Mouse (Mus musculus): ENCODE measurements around the gene Secisbp2. TPM values are rescaled to one million over a fixed set of nuclear protein-coding genes. Genes with fewer than 3 reads are reported as not detected.
"Not testable (repeated sequence)": the region's sequence is repeated elsewhere in the genome, so short reads cannot be mapped to it uniquely, and the experiment has no call there.

Gene Secisbp2
- polyA plus RNA-seq, 1 experiment from 2014 or later = 32.0 TPM

- Histone ChIP-seq H3K4me3 (peak overlapping the region; percentile 81), H3K4me2 (peak overlapping the region; percentile 94), H3K9me3 (no peaks in the 10 kb centered on the region), H3K27me3 (no peaks in the 10 kb centered on the region), H3K4me1 (replicated peaks) (peaks cover 18% of the 10 kb centered on the region), H3K9ac (peak overlapping the region; percentile 52), H3K27ac (replicated peaks) (no peak overlapping the region), H3K36me3 (no peaks in the 10 kb centered on the region)
- no peak for ATAC-seq (ENCODE audit: low FRiP score, low read depth)
- 0% methylated on average over 7 of the region's 7 CpGs for WGBS
Measured at GRCm38 (mm10) chr13:51645872-51646271, 5.6 kb upstream of the Secisbp2 start.

GRCm38 (mm10) chr13:51646362-51647027 is 5.0 kb upstream of the Secisbp2 start:
- no peak for ATAC-seq (ENCODE audit: low FRiP score, low read depth)
- Histone ChIP-seq H3K27me3 (no peaks in the 10 kb centered on the region), H3K4me3 (peak overlapping the region; percentile 81), H3K9ac (no peak overlapping the region), H3K9me3 (no peaks in the 10 kb centered on the region), H3K4me1 (replicated peaks) (peaks cover 21% of the 10 kb centered on the region), H3K4me2 (peak overlapping the region; percentile 94), H3K27ac (replicated peaks) (no peak overlapping the region), H3K36me3 (no peaks in the 10 kb centered on the region)
- WGBS = 27% methylated on average over 3 of the region's 3 CpGs

DNA sequence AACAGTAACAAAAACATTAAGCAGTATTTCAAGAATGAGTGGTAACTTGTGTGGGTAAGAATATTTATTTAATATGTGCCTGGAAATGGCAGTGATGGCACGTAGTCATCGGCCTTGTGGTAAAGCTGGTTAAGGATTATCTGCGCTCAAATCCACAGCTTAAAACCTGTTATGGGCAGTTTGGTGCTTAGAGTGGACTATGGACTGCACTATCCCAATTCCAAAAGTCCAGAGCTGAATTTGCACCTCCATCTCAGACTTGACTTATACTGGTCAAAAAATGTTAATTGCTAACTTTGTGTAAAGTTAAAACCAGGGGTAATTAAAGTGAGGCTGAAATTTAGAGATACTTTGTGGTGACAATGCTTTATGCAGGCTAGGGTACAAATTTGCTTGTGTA is 3.7 kb upstream of the Secisbp2 start:
- Histone ChIP-seq H3K4me3 (no peak overlapping the region), H3K36me3 (no peaks in the 10 kb centered on the region), H3K4me1 (replicated peaks) (peaks cover 31% of the 10 kb centered on the region), H3K4me2 (no peak overlapping the region), H3K27me3 (no peaks in the 10 kb centered on the region), H3K9ac (no peak overlapping the region), H3K27ac (replicated peaks) (no peak overlapping the region), H3K9me3 (no peaks in the 10 kb centered on the region)
- 93% methylated on average over 3 of the region's 3 CpGs for WGBS
- ATAC-seq (ENCODE audit: low FRiP score, low read depth) = no peak

DNA sequence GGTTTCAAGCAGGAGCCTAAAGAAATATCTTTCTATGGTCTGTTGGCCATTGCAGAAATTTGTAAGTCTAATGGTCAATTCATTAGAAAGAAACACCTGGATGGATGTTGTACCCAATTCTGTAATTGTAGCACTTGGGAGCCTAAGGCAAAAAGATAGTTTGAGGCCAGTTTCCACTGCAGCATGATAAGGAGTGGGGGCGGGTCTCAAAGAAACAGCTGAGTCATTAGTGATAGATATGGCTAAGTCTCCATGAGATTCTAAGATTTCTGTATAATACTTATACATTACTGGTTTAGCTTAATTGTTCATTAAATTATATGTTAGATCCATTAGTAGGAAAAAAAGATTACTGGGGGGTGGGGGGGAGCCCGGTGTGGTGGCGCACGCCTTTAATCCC is 3.3 kb upstream of the Secisbp2 start:
- H3K36me3 ChIP-seq = no peaks in the 10 kb centered on the region
- no peak for ATAC-seq (ENCODE audit: low FRiP score, low read depth)
- peaks cover 33% of the 10 kb centered on the region for H3K4me1 ChIP-seq (replicated peaks)
- no peak overlapping the region for H3K9ac ChIP-seq
- H3K4me3 ChIP-seq = no peak overlapping the region
- H3K27ac ChIP-seq (replicated peaks) = no peak overlapping the region
- no peak overlapping the region for H3K4me2 ChIP-seq
- H3K9me3 ChIP-seq = no peaks in the 10 kb centered on the region
- 93% methylated on average over 4 of the region's 4 CpGs for WGBS
- no peaks in the 10 kb centered on the region for H3K27me3 ChIP-seq

DNA sequence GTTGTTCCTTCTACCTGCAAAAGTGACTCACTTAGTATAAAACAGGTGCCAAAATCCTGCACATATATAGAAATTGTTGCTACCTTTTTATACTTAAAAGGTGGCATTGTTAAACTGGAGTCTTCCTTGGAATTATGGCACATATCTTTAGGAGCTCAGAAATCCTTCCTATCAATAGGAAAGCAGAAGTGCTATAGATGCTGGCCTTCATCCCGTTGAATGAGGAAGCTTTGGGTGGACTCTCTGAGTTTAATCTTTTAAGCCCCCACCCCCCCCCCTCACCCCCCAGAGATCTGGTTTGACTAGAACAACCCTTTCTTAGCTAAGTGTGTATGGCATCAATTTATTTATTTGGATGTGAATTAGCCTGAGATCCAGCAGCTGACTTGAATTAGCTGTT is 1.8 kb upstream of the Secisbp2 start:
- H3K9ac ChIP-seq = no peak overlapping the region
- peaks cover 5% of the 10 kb centered on the region for H3K36me3 ChIP-seq
- H3K27me3 ChIP-seq = no peaks in the 10 kb centered on the region
- H3K4me3 ChIP-seq = no peak overlapping the region
- H3K27ac ChIP-seq (replicated peaks) = no peak overlapping the region
- no peak overlapping the region for H3K4me2 ChIP-seq
- no peaks in the 10 kb centered on the region for H3K9me3 ChIP-seq
- H3K4me1 ChIP-seq (replicated peaks) = peaks cover 26% of the 10 kb centered on the region
- ATAC-seq (ENCODE audit: low FRiP score, low read depth) = no peak
- WGBS = 65% methylated on average over 1 of the region's 1 CpGs

DNA sequence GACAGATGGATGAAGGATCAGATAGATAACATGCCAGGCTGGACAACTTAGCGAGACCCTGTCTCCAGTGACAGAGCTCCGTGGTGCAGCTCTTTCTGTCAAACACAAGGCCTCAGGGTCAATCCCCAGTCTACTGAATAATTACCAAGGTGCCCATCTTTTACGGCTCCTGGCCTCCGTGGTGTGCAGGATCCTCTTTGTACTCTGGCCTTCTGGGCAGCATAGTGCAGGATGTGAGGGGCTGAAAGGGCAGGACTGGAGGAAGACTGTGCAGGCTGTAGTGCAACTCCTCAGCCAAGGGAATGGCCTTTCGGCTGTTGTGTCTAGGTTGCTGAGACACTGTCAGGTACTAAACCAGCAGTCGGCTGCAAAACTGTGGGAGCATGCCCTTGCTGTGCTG is 1.7 kb downstream of the Secisbp2 start:
- Histone ChIP-seq H3K4me1 (replicated peaks) (peaks cover 18% of the 10 kb centered on the region), H3K4me2 (no peak overlapping the region), H3K9ac (no peak overlapping the region), H3K36me3 (peaks cover 37% of the 10 kb centered on the region), H3K9me3 (no peaks in the 10 kb centered on the region), H3K4me3 (no peak overlapping the region), H3K27ac (replicated peaks) (no peak overlapping the region), H3K27me3 (no peaks in the 10 kb centered on the region)
- 97% methylated on average over 6 of the region's 6 CpGs for WGBS
- ATAC-seq (ENCODE audit: low FRiP score, low read depth) = no peak

- Histone ChIP-seq H3K27ac (replicated peaks) (no peak overlapping the region), H3K4me3 (no peak overlapping the region), H3K27me3 (no peaks in the 10 kb centered on the region), H3K9me3 (no peaks in the 10 kb centered on the region), H3K9ac (no peak overlapping the region), H3K4me1 (replicated peaks) (peaks cover 18% of the 10 kb centered on the region), H3K36me3 (peaks cover 45% of the 10 kb centered on the region), H3K4me2 (no peak overlapping the region)
- 93% methylated on average over 9 of the region's 9 CpGs for WGBS
- ATAC-seq (ENCODE audit: low FRiP score, low read depth) = no peak
Measured at GRCm38 (mm10) chr13:51653961-51654360, 2.5 kb downstream of the Secisbp2 start.

GRCm38 (mm10) chr13:51656516-51657235 is 5.2 kb downstream of the Secisbp2 start:
- no peaks in the 10 kb centered on the region for H3K9me3 ChIP-seq
- no peak overlapping the region for H3K4me2 ChIP-seq
- H3K36me3 ChIP-seq = peaks cover 69% of the 10 kb centered on the region
- no peak overlapping the region for H3K4me3 ChIP-seq
- peaks cover 11% of the 10 kb centered on the region for H3K4me1 ChIP-seq (replicated peaks)
- WGBS = 97% methylated on average over 13 of the region's 13 CpGs
- H3K27me3 ChIP-seq = no peaks in the 10 kb centered on the region
- H3K9ac ChIP-seq = no peak overlapping the region
- H3K27ac ChIP-seq (replicated peaks) = no peak overlapping the region
- no peak for ATAC-seq (ENCODE audit: low FRiP score, low read depth)

- no peaks in the 10 kb centered on the region for H3K4me1 ChIP-seq (replicated peaks)
- no peak overlapping the region for H3K9ac ChIP-seq
- H3K4me3 ChIP-seq = no peak overlapping the region
- ATAC-seq (ENCODE audit: low FRiP score, low read depth) = no peak
- no peaks in the 10 kb centered on the region for H3K9me3 ChIP-seq
- WGBS = 96% methylated on average over 3 of the region's 3 CpGs
- no peak overlapping the region for H3K4me2 ChIP-seq
- H3K36me3 ChIP-seq = peaks cover 81% of the 10 kb centered on the region
- H3K27ac ChIP-seq (replicated peaks) = no peak overlapping the region
- H3K27me3 ChIP-seq = no peaks in the 10 kb centered on the region
Measured at GRCm38 (mm10) chr13:51658094-51658493, 6.6 kb downstream of the Secisbp2 start.

DNA sequence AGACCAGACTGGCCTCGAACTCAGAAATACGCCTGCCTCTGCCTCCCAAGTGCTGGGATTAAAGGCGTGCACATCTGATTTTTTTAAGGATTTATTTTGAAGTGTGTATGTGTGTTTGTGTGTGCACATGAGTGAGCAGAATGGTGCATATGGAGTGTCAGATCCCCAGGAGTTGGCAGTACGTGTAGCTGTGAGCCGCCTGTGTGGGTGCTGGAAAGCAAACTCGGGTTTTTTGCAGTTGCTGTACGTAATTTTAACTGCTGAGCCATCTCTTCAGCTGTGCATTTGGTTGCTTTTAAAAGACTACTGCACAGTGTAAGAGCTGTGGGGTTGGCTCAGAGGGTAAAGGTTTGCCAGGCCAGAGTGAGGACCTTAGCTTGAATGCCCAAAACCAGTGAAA is 8.1 kb downstream of the Secisbp2 start:
- Histone ChIP-seq H3K4me1 (replicated peaks) (no peaks in the 10 kb centered on the region), H3K9ac (no peak overlapping the region), H3K4me2 (no peak overlapping the region), H3K9me3 (no peaks in the 10 kb centered on the region), H3K27me3 (no peaks in the 10 kb centered on the region), H3K27ac (replicated peaks) (no peak overlapping the region), H3K4me3 (no peak overlapping the region), H3K36me3 (peaks cover 85% of the 10 kb centered on the region)
- no peak for ATAC-seq (ENCODE audit: low FRiP score, low read depth)
- 98% methylated on average over 7 of the region's 7 CpGs for WGBS

DNA sequence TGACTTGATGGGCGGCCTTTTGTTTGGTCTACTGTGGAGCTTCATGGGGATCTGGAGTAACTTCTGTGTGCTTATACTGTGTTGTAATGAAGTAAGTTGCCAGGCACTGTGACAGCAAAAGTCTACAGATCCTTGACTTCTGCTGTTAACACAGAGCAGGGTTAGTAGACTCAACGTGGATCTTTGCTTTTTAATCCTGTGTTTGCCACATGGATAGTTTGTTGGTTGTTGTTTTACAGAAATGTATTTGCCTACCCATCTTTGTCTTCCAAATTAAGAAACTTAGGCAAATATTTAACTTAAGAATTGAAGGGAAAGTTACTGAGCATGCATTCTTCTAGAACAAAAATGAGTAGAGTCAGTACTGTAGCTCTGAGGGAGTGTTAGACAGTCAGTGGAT is 12.1 kb downstream of the Secisbp2 start:
- H3K27me3 ChIP-seq = no peaks in the 10 kb centered on the region
- H3K36me3 ChIP-seq = peaks cover 74% of the 10 kb centered on the region
- H3K27ac ChIP-seq (replicated peaks) = no peak overlapping the region
- H3K4me1 ChIP-seq (replicated peaks) = no peaks in the 10 kb centered on the region
- WGBS = 90% methylated on average over 2 of the region's 2 CpGs
- no peaks in the 10 kb centered on the region for H3K9me3 ChIP-seq
- no peak overlapping the region for H3K4me3 ChIP-seq
- no peak overlapping the region for H3K4me2 ChIP-seq
- no peak overlapping the region for H3K9ac ChIP-seq
- ATAC-seq (ENCODE audit: low FRiP score, low read depth) = no peak

- not testable (repeated sequence) for H3K9ac ChIP-seq; H3K4me2 ChIP-seq; H3K4me1 ChIP-seq (replicated peaks); H3K27me3 ChIP-seq; ATAC-seq (ENCODE audit: low FRiP score, low read depth); H3K9me3 ChIP-seq; H3K27ac ChIP-seq (replicated peaks); H3K4me3 ChIP-seq
- H3K36me3 ChIP-seq = peaks cover 49% of the 10 kb centered on the region
- WGBS = 94% methylated on average over 12 of the region's 12 CpGs
Measured at GRCm38 (mm10) chr13:51668195-51668594, 16.7 kb downstream of the Secisbp2 start.

All from hindbrain, embryonic 15.5 days (tissue).